Mouse (Mus musculus) stomach, embryonic 14.5 days (tissue): ENCODE results near the gene Atp6ap2. TPM values are rescaled to one million over a fixed set of nuclear protein-coding genes. Genes with fewer than 3 reads are reported as not detected.

ENCODE experiments used
- ATAC-seq: fragments of 200-750 bp; cut with Nextera tagmentation; 2 replicates; pipeline ENCODE4 v1.8.0; 2017; ENCODE audit warnings: low read depth, moderate TSS enrichment; ENCODE audit not compliant: insufficient number of reproducible peaks, insufficient read depth, low FRiP score
- H3K27ac ChIP-seq: fragments of 300-500 bp; sonication (generic); 2 replicates; pipeline ENCODE4 v1.5.1; 2014; ENCODE audit warnings: mild to moderate bottlenecking, low read length, moderate library complexity, mixed read lengths
- H3K27me3 ChIP-seq: fragments of 300-500 bp; sonication (generic); 2 replicates; pipeline ENCODE4 v1.6.1; 2014; ENCODE audit warnings: low read length, control low read depth, mixed read lengths; ENCODE audit not compliant: control insufficient read depth, insufficient read depth
- H3K36me3 ChIP-seq: fragments of 300-500 bp; sonication (generic); 2 replicates; pipeline ENCODE4 v1.6.1; 2014; ENCODE audit warnings: mild to moderate bottlenecking, control low read depth, low read length, moderate library complexity, mixed read lengths; ENCODE audit not compliant: control insufficient read depth, insufficient read depth
- H3K4me1 ChIP-seq: fragments of 300-500 bp; sonication (generic); 2 replicates; pipeline ENCODE4 v1.6.1; 2014; ENCODE audit warnings: low read length, control low read depth, mixed read lengths; ENCODE audit not compliant: control insufficient read depth, insufficient read depth
- H3K4me2 ChIP-seq: fragments of 300-500 bp; sonication (generic); replicated peaks from 2 replicates; pipeline ENCODE4 v1.6.1; 2014; ENCODE audit warnings: low read depth, low read length, control low read depth
- H3K4me3 ChIP-seq: fragments of 300-500 bp; sonication (generic); 2 replicates; pipeline ENCODE4 v1.5.1; 2014; ENCODE audit warnings: low read depth, low read length, control low read depth
- H3K9ac ChIP-seq: fragments of 300-500 bp; sonication (generic); replicated peaks from 2 replicates; pipeline ENCODE4 v1.6.1; 2014; ENCODE audit warnings: low read depth, mild to moderate bottlenecking, control low read depth, low read length, moderate library complexity, mixed read lengths
- H3K9me3 ChIP-seq: fragments of 300-500 bp; sonication (generic); 2 replicates; pipeline ENCODE4 v1.6.1; 2016; ENCODE audit warnings: low read depth, low read length, control low read depth; ENCODE audit not compliant: control insufficient read depth
- WGBS: fragments of 180-500 bp; shearing (Covaris S2); extraction: QIAGEN DNeasy Blood & Tissue Kit; methylation state at CpG from one replicate; pipeline ENCODE4 v1.1.7; 2014; 5-methylcytosine and 5-hydroxymethylcytosine counted together
- polyA plus RNA-seq: library from polyadenylated mRNA; unstranded; fragments of >200 nt; fragmentation: Nextera tagmentation; extraction: Ambion mirVana; gene quantifications from 2 replicates; pipeline ENCODE4 v1.2.1, GENCODE M21; 2014

Atp6ap2 gene
- polyA plus RNA-seq, 1 experiment from 2014 or later: 106 TPM

- H3K4me1 ChIP-seq: no peaks in the 10 kb centered on the region
- no peaks in the 10 kb centered on the region for H3K27me3 ChIP-seq
- no peak overlapping the region for H3K4me3 ChIP-seq
- ATAC-seq: no peak
- no peaks in the 10 kb centered on the region for H3K9me3 ChIP-seq
- H3K4me2 ChIP-seq: no peak overlapping the region
- H3K9ac ChIP-seq: no peak overlapping the region
- WGBS: 89% methylated on average over 16 of the region's 16 CpGs
- peaks cover 6% of the 10 kb centered on the region for H3K36me3 ChIP-seq
- H3K27ac ChIP-seq: no peak overlapping the region
Observed at GRCm38 (mm10) chrX:12651906-12652305, 64.3 kb downstream of the Atp6ap2 start.

GRCm38 (mm10) chrX:12653879-12654278 is 66.3 kb downstream of the Atp6ap2 start:
- H3K9me3 ChIP-seq: no peaks in the 10 kb centered on the region
- no peaks in the 10 kb centered on the region for H3K27me3 ChIP-seq
- no peak overlapping the region for H3K27ac ChIP-seq
- ATAC-seq: no peak
- H3K4me3 ChIP-seq: no peak overlapping the region
- H3K9ac ChIP-seq: no peak overlapping the region
- WGBS: 48% methylated on average over 2 of the region's 2 CpGs
- peaks cover 9% of the 10 kb centered on the region for H3K36me3 ChIP-seq
- H3K4me1 ChIP-seq: no peaks in the 10 kb centered on the region
- H3K4me2 ChIP-seq: no peak overlapping the region

Other genes with a start within 250 kb of the Atp6ap2 start
- 40.7 and 43.3 TPM in 2 replicates for gene 1810030O07Rik, start 85.9 kb downstream of the Atp6ap2 start, polyA plus RNA-seq
- gene Med14, start 174.3 kb downstream of the Atp6ap2 start, polyA plus RNA-seq: 20.7 and 22.8 TPM in 2 replicates